Mouse (Mus musculus): ENCODE data around the gene Ivns1abp. TPM values are rescaled to one million over a fixed set of nuclear protein-coding genes. Genes with fewer than 3 reads are reported as not detected.
A peak's percentile ranks its signal among the peaks of the same experiment; 100 is the strongest.

The Ivns1abp gene
- polyA plus RNA-seq, 1 experiment from 2014 or later = 245 TPM

DNA sequence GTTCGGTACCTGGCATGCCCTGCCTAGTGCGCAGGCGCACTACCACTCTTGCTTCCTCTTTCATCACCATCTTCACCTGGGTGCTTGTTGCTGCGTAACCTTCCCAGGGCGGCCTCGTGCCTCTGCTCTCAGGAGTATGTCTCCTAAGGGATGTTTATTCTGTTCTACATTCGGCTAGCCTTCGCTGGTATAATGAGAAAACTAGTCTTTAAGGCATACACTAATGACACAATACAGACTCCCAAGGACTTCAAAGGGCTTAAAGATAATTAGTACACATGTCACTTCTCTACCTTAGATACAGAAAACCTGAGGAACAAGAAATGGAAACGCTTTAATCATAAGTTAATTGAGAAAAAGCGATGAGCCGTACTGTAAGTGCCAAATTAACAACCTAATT, 32.9 kb upstream of the Ivns1abp start:
- H3K27me3 ChIP-seq = no peaks in the 10 kb centered on the region
- no peak overlapping the region for H3K4me2 ChIP-seq
- 72% methylated on average over 11 of the region's 11 CpGs for WGBS
- no peak overlapping the region for H3K9ac ChIP-seq
- H3K4me3 ChIP-seq = no peak overlapping the region
- H3K4me1 ChIP-seq = no peaks in the 10 kb centered on the region
- H3K27ac ChIP-seq = no peak overlapping the region
- no peaks in the 10 kb centered on the region for H3K9me3 ChIP-seq
- H3K36me3 ChIP-seq = no peaks in the 10 kb centered on the region
- no peak for ATAC-seq (ENCODE audit: insufficient number of reproducible peaks, low FRiP score, low TSS enrichment, low read depth)

DNA sequence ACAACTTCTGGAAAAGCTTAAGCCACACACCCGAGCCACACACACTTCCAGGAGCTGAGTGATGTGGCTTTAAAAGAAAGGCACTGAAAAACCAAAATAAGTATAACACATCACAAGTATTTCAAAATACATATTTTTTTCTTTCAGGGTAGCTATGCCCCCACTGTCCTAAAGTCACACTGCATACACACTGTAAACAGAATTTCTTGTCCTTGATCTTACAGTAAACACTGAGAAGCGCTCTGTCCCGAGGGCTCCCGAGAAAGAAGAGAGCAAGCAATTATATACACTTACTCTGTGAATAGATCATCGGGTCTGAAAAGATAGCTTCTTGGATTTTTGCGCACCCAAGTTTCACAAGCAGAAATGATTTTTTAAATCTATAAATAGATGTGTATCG, 25.0 kb upstream of the Ivns1abp start:
- H3K4me1 ChIP-seq = no peaks in the 10 kb centered on the region
- WGBS = 85% methylated on average over 7 of the region's 7 CpGs
- no peak for ATAC-seq (ENCODE audit: insufficient number of reproducible peaks, low FRiP score, low TSS enrichment, low read depth)
- H3K27ac ChIP-seq = no peak overlapping the region
- no peak overlapping the region for H3K9ac ChIP-seq
- no peaks in the 10 kb centered on the region for H3K9me3 ChIP-seq
- no peak overlapping the region for H3K4me2 ChIP-seq
- no peaks in the 10 kb centered on the region for H3K36me3 ChIP-seq
- no peaks in the 10 kb centered on the region for H3K27me3 ChIP-seq
- no peak overlapping the region for H3K4me3 ChIP-seq

DNA sequence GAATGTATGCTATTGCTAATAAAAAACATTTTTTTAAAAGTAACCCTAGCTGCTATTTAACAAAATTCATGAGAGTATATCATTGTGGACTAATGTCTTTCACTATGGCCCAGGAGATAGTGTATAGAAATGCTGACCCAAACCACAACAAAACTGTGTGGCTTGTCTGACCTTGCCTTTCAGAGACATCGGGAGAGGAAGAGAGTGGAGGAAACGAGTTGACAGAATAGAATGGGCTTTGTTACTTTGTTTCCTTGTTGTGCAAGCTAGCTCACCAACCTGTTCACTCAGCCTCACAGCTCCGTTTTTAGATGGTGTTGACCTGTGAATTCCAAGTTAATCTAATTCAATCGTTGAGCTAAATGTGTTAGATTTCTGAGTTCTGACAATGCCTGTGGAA, 23.9 kb upstream of the Ivns1abp start:
- WGBS = 71% methylated on average over 4 of the region's 4 CpGs
- no peak overlapping the region for H3K9ac ChIP-seq
- no peaks in the 10 kb centered on the region for H3K9me3 ChIP-seq
- ATAC-seq (ENCODE audit: insufficient number of reproducible peaks, low FRiP score, low TSS enrichment, low read depth) = no peak
- H3K4me3 ChIP-seq = no peak overlapping the region
- no peaks in the 10 kb centered on the region for H3K27me3 ChIP-seq
- H3K4me2 ChIP-seq = no peak overlapping the region
- no peaks in the 10 kb centered on the region for H3K36me3 ChIP-seq
- no peaks in the 10 kb centered on the region for H3K4me1 ChIP-seq
- no peak overlapping the region for H3K27ac ChIP-seq

DNA sequence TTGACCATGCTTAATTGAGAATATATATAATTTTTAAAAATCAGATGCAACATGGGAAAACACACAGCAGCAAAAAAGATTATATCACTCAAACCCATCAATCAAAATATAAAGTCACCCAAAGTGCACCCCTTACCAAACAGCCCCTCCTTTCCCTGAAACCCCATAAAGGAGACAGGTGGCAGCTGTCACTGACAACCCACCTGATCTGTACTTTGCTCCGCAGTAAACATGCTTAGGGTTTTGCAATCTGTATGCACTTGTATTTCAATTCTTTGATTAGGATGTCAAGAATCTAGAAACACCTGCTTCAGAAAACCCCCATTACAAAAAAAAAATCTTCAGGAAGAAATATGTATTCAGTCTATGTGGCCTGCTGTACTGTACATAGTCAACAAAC, 18.9 kb upstream of the Ivns1abp start:
- 63% methylated on average over 1 of the region's 1 CpGs for WGBS
- no peak overlapping the region for H3K4me3 ChIP-seq
- H3K4me2 ChIP-seq = no peak overlapping the region
- H3K27ac ChIP-seq = no peak overlapping the region
- no peaks in the 10 kb centered on the region for H3K36me3 ChIP-seq
- H3K4me1 ChIP-seq = no peaks in the 10 kb centered on the region
- H3K27me3 ChIP-seq = no peaks in the 10 kb centered on the region
- H3K9ac ChIP-seq = no peak overlapping the region
- H3K9me3 ChIP-seq = no peaks in the 10 kb centered on the region
- ATAC-seq (ENCODE audit: insufficient number of reproducible peaks, low FRiP score, low TSS enrichment, low read depth) = no peak

DNA sequence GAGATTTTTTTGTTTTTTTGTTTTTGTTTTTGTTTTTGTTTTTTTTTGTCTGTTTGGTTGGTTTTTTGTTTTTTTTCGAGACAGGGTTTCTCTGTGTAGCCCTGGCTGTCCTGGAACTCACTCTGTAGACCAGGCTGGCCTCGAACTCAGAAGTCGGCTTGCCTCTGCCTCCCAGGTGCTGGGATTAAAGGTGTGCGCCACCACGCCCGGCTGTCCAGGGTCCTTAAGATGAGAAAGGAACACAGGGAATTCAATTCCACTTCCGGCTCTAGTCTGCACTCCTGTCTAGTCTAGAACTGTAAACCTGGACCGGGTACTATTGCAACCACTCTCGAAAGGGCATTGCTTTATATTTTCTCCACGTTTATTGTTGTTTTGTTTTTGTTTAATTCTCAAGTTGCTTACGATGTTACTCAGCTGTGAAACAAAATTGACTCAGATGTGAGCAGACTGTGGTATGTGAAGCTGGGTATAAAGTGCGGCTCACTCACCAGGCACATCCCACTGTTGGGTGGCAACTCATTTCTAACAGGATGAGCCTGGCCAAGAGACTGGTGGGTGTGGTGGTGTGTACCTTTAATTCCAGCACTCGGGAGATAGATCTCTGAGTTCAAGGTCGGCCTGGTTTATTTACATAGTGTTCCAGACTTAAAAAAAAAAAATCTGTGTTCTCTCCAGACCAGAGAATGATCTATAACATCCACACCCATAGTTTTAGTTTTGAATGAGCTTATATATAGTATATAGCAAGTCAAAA, 15.8 kb upstream of the Ivns1abp start:
- Histone ChIP-seq H3K4me2 (no peak overlapping the region), H3K36me3 (no peaks in the 10 kb centered on the region), H3K9ac (no peak overlapping the region), H3K27me3 (no peaks in the 10 kb centered on the region), H3K27ac (no peak overlapping the region), H3K4me1 (no peaks in the 10 kb centered on the region), H3K9me3 (no peaks in the 10 kb centered on the region), H3K4me3 (no peak overlapping the region)
- ATAC-seq (ENCODE audit: insufficient number of reproducible peaks, low FRiP score, low TSS enrichment, low read depth) = no peak
- WGBS = 87% methylated on average over 14 of the region's 14 CpGs

DNA sequence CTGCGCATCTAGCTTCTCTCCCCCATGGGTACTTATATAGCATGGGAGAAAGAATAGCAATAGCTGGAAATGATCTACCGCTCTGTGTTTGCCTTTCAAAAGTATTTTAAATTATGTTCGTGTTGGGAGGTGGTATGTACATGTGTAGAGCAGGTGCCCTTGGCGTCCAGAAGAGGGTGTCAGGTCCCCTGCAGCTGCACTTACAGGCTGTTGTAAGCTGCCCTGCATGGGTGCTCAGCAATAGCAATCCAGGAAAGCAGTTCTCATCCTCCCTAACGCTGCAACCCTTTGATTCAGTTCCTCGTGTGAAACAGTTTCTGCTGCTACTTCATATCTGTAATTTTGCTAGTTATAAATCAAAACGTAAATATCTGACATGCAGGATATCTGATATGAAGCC, 14.7 kb upstream of the Ivns1abp start:
- no peaks in the 10 kb centered on the region for H3K36me3 ChIP-seq
- H3K4me1 ChIP-seq = no peaks in the 10 kb centered on the region
- no peaks in the 10 kb centered on the region for H3K27me3 ChIP-seq
- H3K9ac ChIP-seq = no peak overlapping the region
- 71% methylated on average over 7 of the region's 7 CpGs for WGBS
- H3K27ac ChIP-seq = no peak overlapping the region
- H3K4me3 ChIP-seq = no peak overlapping the region
- no peak overlapping the region for H3K4me2 ChIP-seq
- no peak for ATAC-seq (ENCODE audit: insufficient number of reproducible peaks, low FRiP score, low TSS enrichment, low read depth)
- no peaks in the 10 kb centered on the region for H3K9me3 ChIP-seq

DNA sequence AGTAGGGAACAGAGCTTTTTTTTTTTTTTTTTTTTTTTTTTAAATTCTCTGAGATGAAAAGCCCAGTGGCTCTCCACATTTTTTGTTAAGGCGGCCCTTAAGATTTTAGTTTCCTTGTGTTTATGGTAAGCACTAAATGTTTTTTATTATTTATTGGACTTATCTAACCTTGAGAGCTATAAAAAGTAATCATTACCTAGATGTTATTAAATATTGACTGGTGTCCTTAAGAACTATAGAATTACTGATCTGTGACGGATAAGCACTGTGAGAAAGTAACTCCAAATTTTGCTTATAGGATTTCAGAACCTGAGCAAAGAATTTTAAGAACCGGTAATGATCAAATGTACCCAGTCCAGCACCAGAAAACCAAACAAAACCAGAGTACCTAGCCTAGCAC, 11.5 kb upstream of the Ivns1abp start:
- WGBS = 83% methylated on average over 3 of the region's 3 CpGs
- Histone ChIP-seq H3K4me3 (no peak overlapping the region), H3K4me2 (no peak overlapping the region), H3K27ac (no peak overlapping the region), H3K36me3 (no peaks in the 10 kb centered on the region), H3K27me3 (no peaks in the 10 kb centered on the region), H3K9ac (no peak overlapping the region), H3K9me3 (no peaks in the 10 kb centered on the region), H3K4me1 (no peaks in the 10 kb centered on the region)
- ATAC-seq (ENCODE audit: insufficient number of reproducible peaks, low FRiP score, low TSS enrichment, low read depth) = no peak

DNA sequence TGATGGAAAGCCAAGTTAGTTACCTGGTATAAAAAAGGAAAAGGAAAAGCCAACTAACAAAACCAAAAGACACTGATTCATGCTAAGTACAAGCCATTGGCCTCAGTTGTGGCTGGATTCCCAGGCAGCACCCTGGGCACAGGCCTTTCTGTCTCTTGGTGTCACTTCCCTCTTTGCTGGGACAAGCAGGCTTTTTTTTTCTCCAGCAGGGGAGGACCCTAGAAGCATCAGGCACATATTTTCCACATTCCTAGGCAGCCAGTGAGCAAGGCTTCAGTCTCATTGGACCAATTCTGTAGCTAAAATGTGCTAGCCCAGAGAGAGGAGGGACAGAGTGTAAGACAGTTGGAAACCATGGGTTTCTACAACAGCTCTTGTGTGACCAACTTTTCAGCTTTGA, 6.0 kb upstream of the Ivns1abp start:
- H3K9ac ChIP-seq = no peak overlapping the region
- H3K27ac ChIP-seq = no peak overlapping the region
- no peaks in the 10 kb centered on the region for H3K36me3 ChIP-seq
- ATAC-seq (ENCODE audit: insufficient number of reproducible peaks, low FRiP score, low TSS enrichment, low read depth) = no peak
- H3K4me2 ChIP-seq = no peak overlapping the region
- no peak overlapping the region for H3K4me3 ChIP-seq
- no peaks in the 10 kb centered on the region for H3K27me3 ChIP-seq
- H3K9me3 ChIP-seq = no peaks in the 10 kb centered on the region
- H3K4me1 ChIP-seq = peaks cover 6% of the 10 kb centered on the region

DNA sequence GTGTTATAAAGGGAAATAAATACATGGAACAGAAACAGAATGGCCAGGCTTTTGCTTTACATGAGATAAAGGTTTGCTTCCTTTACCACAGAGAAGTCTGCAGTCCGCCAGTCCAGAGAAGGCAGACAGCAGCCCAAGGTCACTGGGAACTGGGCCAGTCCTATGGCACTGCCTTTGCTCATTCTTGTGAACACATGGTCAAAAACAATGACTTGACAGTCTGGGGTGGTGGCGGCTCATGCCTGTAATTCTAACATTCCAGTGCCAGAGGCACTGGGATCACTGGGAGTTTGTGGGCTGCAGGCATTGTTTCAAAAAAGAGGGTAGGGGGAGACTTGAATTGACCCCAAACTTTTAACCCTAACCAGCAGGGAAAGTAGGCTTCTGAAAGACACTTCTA, 5.3 kb upstream of the Ivns1abp start:
- no peak overlapping the region for H3K4me3 ChIP-seq
- H3K27ac ChIP-seq = no peak overlapping the region
- 64% methylated on average over 2 of the region's 2 CpGs for WGBS
- H3K4me2 ChIP-seq = no peak overlapping the region
- ATAC-seq (ENCODE audit: insufficient number of reproducible peaks, low FRiP score, low TSS enrichment, low read depth) = no peak
- H3K9ac ChIP-seq = no peak overlapping the region
- H3K27me3 ChIP-seq = no peaks in the 10 kb centered on the region
- no peaks in the 10 kb centered on the region for H3K36me3 ChIP-seq
- H3K9me3 ChIP-seq = no peaks in the 10 kb centered on the region
- H3K4me1 ChIP-seq = peaks cover 12% of the 10 kb centered on the region

DNA sequence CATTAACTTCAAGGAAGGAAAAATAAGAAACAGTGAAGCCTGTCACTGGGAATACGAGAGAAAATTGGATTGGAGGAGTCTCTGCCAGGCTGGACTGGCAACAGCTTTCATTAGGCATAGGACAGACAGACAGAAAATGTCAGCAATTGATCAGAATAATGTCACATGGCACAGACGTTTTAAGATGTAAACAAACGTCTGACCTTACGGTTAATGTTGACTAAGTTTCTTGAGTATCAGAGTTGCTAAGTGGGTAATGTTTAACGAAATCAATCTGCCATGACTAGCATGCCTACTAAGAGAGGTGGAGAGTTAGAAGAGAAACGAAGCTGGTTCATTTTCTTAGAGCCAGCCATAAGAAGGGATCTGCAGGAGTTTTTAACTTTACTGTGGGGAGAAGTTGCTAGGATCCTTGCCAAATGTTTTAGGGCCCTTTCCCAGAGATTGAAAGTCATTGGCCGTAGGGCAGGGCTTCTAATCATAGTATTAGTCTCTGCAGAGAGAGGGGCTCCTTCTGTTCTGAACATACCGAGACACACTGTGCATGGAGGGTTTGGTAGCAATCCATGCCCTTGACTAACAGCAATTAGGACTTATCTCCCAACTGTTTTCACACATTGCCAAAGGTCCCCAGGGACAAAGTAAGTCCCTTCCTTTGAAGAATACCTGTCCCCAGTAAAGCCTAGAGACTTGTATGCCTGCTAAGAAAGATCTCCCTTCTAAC, 2.8 kb upstream of the Ivns1abp start:
- no peaks in the 10 kb centered on the region for H3K9me3 ChIP-seq
- H3K4me2 ChIP-seq = no peak overlapping the region
- no peak overlapping the region for H3K27ac ChIP-seq
- no peaks in the 10 kb centered on the region for H3K27me3 ChIP-seq
- H3K36me3 ChIP-seq = no peaks in the 10 kb centered on the region
- no peak for ATAC-seq (ENCODE audit: insufficient number of reproducible peaks, low FRiP score, low TSS enrichment, low read depth)
- peaks cover 16% of the 10 kb centered on the region for H3K4me1 ChIP-seq
- 55% methylated on average over 8 of the region's 8 CpGs for WGBS
- H3K9ac ChIP-seq = no peak overlapping the region
- H3K4me3 ChIP-seq = no peak overlapping the region

DNA sequence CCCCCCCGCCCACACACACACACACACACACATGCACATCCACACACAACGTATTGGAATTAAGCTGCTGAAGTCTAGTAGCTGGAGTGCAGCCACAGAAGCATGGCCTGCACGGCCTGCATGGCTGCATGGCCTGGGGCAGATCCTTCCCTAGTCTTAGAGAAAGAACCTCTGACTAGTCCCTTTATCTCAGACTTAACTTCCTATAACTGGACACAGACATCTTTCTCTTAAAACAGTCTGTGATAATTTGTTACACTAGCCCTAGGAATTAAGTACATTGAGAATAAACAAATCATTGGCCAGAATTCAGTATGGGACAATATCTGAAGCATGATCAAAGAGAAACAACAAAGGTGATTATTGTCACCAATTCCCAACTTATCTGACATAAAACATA, 2.0 kb upstream of the Ivns1abp start:
- H3K27ac ChIP-seq = no peak overlapping the region
- no peaks in the 10 kb centered on the region for H3K9me3 ChIP-seq
- H3K4me3 ChIP-seq = no peak overlapping the region
- peaks cover 22% of the 10 kb centered on the region for H3K4me1 ChIP-seq
- no peaks in the 10 kb centered on the region for H3K36me3 ChIP-seq
- H3K27me3 ChIP-seq = no peaks in the 10 kb centered on the region
- 61% methylated on average over 3 of the region's 3 CpGs for WGBS
- ATAC-seq (ENCODE audit: insufficient number of reproducible peaks, low FRiP score, low TSS enrichment, low read depth) = no peak
- H3K9ac ChIP-seq = no peak overlapping the region
- no peak overlapping the region for H3K4me2 ChIP-seq

DNA sequence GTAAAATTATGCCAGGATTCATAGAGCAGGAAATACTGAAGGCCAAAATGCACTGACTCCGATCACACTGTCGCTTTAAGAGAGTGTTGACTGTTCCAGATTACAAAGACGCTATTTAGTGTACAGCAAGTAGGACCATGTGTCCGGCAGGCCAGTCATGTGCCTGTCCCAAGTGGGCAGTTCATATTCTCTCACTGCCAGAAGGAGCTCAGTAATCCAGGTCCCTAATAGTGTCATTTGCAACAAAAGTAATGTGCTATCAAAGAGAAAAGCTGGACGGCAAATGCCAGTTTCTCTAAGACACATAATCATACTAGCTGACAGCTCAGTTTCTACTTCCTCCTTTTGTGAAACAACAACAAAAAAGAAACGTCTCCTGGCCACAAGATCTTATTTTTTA, 1.3 kb upstream of the Ivns1abp start:
- Histone ChIP-seq H3K27me3 (no peaks in the 10 kb centered on the region), H3K4me3 (0 out of 2 replicates have a peak overlapping the region, but pooled peaks have one; percentile 82), H3K9me3 (no peaks in the 10 kb centered on the region), H3K27ac (no peak overlapping the region; the same call in 1 of the 2 replicates), H3K36me3 (no peaks in the 10 kb centered on the region), H3K4me1 (peaks cover 22% of the 10 kb centered on the region), H3K4me2 (0 out of 2 replicates have a peak overlapping the region, but pooled peaks have one; percentile 74), H3K9ac (no peak overlapping the region)
- WGBS = 38% methylated on average over 6 of the region's 6 CpGs
- ATAC-seq (ENCODE audit: insufficient number of reproducible peaks, low FRiP score, low TSS enrichment, low read depth) = no peak
